Mouse (Mus musculus): Measurements from ENCODE around the gene Plagl1. TPM values are rescaled to one million over a fixed set of nuclear protein-coding genes. Genes with fewer than 3 reads are reported as not detected.

The Plagl1 gene
- total RNA-seq, 2 experiments from 2014 or later, result 121 to 155 TPM

GRCm38 (mm10) chr10:13090596-13091424 is 30.5 kb downstream of the Plagl1 start:
- DNase-seq, result peak; percentile 79

DNA sequence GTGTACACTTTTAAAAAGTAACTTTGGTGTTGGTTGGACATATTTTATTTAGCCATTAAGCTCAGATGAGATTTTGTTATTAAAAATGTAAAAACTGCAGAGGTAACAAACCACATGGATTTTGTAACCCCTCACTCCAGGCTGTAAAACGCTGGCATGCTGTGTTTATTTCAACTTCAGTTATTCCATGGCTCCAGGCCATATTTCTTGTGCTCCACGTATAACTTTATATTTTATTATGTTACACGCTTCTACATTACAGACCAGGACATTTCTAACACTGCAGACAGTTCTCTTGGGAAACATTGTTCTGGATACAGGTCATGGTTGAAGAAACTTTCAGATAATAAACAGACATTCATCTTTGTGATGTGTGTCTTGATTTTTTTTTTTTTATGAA is 32.7 kb downstream of the Plagl1 start:
- no peak for DNase-seq

DNA sequence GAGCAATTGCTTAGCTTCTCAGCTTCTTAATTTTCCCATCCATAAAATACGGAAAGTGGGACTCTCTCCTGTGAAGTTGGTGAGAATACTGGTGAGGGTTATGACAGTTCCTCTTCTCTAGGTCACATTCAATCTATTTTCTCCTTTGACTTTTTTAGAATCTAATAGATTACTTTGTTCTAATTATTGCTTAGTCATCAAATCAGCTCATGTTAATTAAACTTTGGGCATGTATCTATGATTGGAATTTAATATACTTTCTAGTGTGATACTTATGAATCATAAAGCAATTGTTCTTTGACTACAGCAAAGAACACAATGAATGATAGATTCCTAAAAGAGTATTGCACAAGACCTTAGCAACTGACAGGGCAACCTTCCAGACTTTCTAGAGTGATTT is 38.6 kb downstream of the Plagl1 start:
- no peak for DNase-seq

DNA sequence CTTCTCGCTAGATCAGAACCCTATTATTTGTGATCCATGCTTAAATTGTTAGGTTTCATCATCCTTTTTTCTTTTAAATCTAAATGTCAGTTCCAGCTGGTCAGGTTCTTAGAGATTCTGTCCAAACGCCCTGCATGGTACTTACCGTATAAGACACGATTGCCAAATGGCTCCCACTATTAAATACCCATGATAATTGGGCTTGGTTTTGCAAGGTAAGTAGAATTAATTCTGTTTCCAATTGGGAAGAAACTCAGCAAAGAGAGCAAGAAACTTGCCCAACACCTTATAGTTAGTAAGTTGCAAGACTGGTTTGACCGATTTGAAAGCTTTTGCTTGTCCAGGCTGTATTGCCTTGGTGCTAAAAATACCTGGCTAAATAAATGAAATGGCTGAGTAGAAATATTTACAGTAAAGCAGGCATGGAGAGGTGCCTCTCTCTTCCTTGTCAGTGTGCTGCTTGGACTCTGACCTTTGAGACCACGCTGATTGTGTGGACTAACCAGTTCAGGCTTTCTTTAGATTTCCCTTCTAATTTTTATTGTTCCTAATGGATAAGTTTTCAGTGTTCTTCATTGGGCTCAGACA is 39.9 kb downstream of the Plagl1 start:
- no peak for DNase-seq

- DNase-seq, result no peak
Observed at GRCm38 (mm10) chr10:13102360-13102759, 42.1 kb downstream of the Plagl1 start.

- no peak for DNase-seq
Observed at GRCm38 (mm10) chr10:13103838-13104237, 43.5 kb downstream of the Plagl1 start.

DNA sequence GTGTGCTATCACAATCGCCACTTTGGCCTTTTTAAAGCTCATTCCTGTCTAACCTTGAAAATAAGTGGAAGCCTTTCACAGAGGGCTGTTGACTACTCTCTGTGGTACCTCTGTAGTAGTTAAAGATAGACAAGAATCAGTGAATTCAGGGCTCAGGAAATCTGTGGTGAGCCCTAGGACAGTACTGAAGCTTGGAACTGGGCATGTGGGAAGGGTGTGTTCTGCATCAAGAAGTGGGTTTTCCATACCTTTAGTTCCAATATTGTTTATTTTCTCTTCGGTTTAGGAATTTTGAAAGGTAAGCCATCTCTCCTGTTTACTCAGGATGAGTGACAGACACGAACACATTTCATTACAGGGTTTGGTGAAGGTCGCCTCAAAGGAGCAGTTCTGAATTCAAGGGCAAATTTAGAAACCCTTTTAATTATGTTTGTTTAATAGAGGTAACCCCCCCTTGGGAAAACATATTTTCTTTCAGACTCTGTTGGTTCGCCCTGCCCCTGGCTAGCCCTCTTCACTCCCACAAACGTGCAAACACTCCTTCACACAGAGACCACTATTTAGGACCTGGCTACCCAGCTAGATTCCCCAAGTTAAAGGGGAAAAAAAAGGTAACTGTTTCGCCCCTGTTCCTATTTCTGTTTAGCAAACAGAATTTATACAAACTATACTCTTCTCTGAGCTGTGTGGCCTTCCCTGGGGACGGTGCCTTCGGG is 46.8 kb downstream of the Plagl1 start:
- DNase-seq, result no peak

DNA sequence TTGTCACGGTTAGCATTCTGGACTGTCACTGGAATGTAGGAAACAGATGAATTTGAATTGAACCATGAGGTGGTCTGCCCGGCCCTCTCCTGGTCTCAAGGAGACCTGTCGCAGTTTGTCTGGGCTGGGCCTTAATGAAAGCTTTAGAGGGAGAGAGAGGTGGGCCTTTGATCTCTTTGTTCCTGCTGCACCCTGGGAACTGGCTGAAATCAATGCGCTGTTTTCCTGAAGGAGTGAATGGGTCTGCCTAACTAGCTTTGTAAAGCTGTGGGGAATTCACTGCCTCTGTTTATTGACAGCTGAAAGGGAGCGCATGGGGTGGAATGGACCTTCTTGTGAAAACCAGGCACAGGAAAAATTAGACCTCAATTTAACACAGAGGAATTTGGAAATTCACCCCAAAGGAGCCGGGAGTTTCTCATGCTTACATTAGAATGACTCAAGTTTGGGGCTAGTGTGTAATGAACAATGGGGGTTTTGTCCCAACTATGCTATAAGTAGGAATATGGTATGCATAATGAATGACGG is 47.8 kb downstream of the Plagl1 start:
- DNase-seq, result no peak

- DNase-seq, result no peak
Observed at GRCm38 (mm10) chr10:13108847-13109246, 48.5 kb downstream of the Plagl1 start.

DNA sequence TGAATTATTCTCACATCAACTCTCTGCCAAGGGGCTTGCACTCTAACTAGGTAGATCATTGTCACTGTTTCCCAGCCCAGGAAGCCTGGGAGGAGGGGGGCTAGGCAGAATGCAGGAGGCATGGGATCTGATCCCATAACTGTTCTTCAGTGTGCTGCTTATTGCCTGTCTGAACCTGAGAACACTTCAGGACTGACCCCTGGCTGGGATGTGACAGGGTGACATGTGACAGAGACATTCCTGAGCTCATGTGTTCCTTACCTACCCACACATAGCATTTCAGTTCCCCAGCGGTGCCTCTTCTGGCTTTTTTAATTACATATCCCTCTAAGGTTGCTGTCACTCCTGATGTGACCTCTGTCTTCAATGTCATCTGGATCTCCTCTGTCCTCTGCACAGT is 49.5 kb downstream of the Plagl1 start:
- no peak for DNase-seq

GRCm38 (mm10) chr10:13112849-13113248 is 52.5 kb downstream of the Plagl1 start:
- no peak for DNase-seq

- DNase-seq, result no peak
Observed at GRCm38 (mm10) chr10:13113641-13114040, 53.3 kb downstream of the Plagl1 start.

DNA sequence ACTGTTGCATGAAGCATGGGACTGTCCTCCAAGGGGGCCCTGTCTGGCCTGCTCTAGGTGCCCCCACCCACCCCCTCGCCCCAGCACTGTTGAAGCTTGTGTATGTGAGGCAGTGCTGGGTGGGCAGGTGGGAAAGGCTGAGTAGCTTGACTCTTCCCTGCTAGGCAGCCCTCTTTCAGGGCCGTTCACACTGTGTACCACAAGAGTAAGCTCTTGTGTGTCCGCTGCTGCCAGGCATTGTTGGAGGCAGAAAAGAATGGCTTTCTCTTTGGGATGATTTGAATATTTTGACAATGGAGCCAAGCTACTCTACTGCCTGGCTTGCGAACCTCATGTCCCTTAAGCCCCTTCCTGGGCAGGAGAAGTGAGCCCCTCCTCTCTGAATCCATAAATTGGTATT is 54.7 kb downstream of the Plagl1 start:
- DNase-seq, result no peak

GRCm38 (mm10) chr10:13116706-13117665 is 56.7 kb downstream of the Plagl1 start:
- no peak for DNase-seq

GRCm38 (mm10) chr10:13118024-13118769 is 57.9 kb downstream of the Plagl1 start:
- no peak for DNase-seq

DNA sequence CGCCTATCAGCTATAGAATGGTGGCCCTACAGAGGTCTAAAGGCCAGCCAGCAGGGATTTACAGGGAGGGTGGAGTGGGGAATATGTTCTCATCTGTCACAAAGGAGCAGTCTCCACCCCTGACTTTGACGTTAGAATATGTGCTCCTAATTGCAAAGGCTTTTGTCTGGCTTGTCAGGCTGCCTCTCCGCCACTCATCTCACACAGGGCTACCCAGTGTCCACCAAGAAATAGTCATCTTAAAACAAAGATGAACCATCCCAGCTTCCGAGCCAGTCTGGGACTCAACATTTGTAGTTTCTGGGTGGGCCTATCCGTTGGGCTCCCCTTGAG is 58.4 kb downstream of the Plagl1 start:
- DNase-seq, result no peak

DNA sequence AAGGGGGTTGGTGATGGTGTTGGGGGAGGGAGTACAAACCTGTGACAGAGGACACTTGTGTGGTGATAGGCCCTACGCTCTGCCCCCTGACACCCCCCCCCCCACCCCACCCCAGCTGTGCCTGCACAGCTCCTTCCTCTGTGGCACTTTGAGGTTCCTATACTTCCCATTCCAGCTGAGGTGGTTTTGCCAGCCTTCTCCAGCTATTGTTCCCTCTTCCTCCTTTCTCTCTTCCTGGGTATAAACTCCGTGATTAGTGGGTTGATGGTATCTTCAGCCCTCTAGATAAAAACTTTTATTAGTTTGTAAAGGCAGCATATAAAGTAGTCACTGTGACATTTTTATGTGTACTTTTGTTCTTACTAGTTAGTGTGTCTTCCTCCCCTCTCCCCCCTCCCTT is 59.0 kb downstream of the Plagl1 start:
- DNase-seq, result no peak

GRCm38 (mm10) chr10:13125811-13126210 is 65.5 kb downstream of the Plagl1 start:
- no peak for DNase-seq

DNA sequence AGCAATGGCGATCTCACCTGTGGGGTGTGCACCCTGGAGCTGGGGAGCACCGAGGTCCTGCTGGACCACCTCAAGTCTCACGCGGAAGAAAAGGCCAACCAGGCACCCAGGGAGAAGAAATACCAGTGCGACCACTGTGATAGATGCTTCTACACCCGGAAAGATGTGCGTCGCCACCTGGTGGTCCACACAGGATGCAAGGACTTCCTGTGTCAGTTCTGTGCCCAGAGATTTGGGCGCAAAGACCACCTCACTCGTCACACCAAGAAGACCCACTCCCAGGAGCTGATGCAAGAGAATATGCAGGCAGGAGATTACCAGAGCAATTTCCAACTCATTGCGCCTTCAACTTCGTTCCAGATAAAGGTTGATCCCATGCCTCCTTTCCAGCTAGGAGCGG is 67.0 kb downstream of the Plagl1 start:
- no peak for DNase-seq

DNA sequence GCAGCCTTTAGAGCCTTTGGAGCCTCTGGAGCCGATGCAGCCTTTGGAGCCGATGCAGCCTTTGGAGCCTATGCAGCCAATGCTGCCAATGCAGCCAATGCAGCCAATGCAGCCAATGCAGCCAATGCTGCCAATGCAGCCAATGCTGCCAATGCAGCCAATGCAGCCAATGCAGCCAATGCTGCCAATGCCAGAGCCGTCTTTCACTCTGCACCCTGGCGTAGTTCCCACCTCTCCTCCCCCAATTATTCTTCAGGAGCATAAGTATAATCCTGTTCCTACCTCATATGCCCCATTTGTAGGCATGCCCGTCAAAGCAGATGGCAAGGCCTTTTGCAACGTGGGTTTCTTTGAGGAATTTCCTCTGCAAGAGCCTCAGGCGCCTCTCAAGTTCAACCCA is 67.6 kb downstream of the Plagl1 start:
- DNase-seq, result no peak

DNA sequence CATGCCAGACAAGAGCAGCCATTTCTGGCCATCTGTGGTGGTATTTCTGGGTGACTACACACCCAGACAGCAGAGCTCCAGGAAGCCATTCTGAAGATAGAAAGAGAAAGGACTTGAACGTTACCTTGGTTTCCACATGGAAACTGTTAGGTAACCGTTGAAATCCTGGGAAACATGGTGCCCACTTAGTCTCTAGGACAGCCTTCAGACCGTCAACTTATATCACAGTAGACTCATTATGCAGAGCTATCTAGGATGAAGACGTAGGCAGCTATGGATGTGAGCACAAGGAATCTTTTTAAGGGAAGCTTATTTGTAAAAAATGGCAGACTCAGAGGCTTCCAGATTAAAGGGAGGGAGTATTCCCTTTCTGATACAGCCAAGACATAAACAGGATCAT is 73.5 kb downstream of the Plagl1 start:
- DNase-seq, result no peak
